Mouse (Mus musculus) CH12.LX (cell line): ENCODE measurements at regions not wholly inside any gene's neighbourhood (a gene's known extent, or its start where the extent isn't known, plus 50 kb on each side); places are given as distances from the start of the nearest gene placed in this dataset.

Experiments
- DNase-seq: peaks from one replicate; pipeline ENCODE4 v3.0.0-alpha.2; 2013; ENCODE audit errors: extremely low read depth
- H3K27ac ChIP-seq: 2 replicates; pipeline ENCODE4 v1.5.1; 2012; ENCODE audit warnings: low read depth, mild to moderate bottlenecking, control low read depth, moderate library complexity; ENCODE audit not compliant: insufficient read depth
- H3K27me3 ChIP-seq: replicated peaks from 2 replicates; pipeline ENCODE3; 2012; ENCODE audit warnings: inconsistent platforms
- H3K36me3 ChIP-seq, 2 experiments: replicated peaks in 1 of 2; 2 replicates each; pipeline versions ENCODE3 to v1.6.1; 2012; ENCODE audit warnings: inconsistent platforms in 1 of 2, low read length in 1 of 2, mild to moderate bottlenecking in 1 of 2, mixed read lengths in 1 of 2, moderate library complexity in 1 of 2; ENCODE audit not compliant: control insufficient read depth in 1 of 2, insufficient read depth in 1 of 2
- H3K4me1 ChIP-seq, 2 experiments: 2 replicates each; pipeline ENCODE4 v1.6.1; 2012; ENCODE audit warnings: inconsistent platforms in 1 of 2, moderate library complexity in 1 of 2; ENCODE audit not compliant: insufficient read depth in 2 of 2, control insufficient read depth in 1 of 2
- H3K4me2 ChIP-seq: 2 replicates; pipeline ENCODE4 v1.6.1; 2012; ENCODE audit warnings: low read depth, mild to moderate bottlenecking, control low read depth; ENCODE audit not compliant: poor library complexity, insufficient read depth, severe bottlenecking
- H3K4me3 ChIP-seq, 3 experiments: fragments of 150-350 bp in 1 of 3; sonication (generic) in 1 of 3; replicated peaks in 1 of 3; 2 replicates each; pipeline versions ENCODE3 to v1.5.1; 2011 to 2012; ENCODE audit warnings: low read depth in 2 of 3, low read length in 2 of 3, mild to moderate bottlenecking in 2 of 3, moderate library complexity in 2 of 3, control low read depth in 1 of 3, improper control_type of control experiment in 1 of 3, inconsistent platforms in 1 of 3, mixed read lengths in 1 of 3; ENCODE audit not compliant: poor library complexity in 1 of 3
- H3K79me2 ChIP-seq: replicated peaks from 2 replicates; pipeline ENCODE4 v1.6.1; 2012; ENCODE audit warnings: mild to moderate bottlenecking, moderate library complexity; ENCODE audit not compliant: control insufficient read depth, poor library complexity, insufficient read depth, severe bottlenecking; ENCODE audit errors: extremely low read depth
- H3K9ac ChIP-seq: 2 replicates; pipeline ENCODE4 v1.6.1; 2012; ENCODE audit warnings: low read depth, mild to moderate bottlenecking, control low read depth, moderate library complexity; ENCODE audit not compliant: insufficient read depth
- H3K9me3 ChIP-seq: replicated peaks from 2 replicates; pipeline ENCODE3; 2012; ENCODE audit warnings: low read length, inconsistent platforms, mixed read lengths
- BHLHE40 ChIP-seq: IDR thresholded peaks from 2 replicates; pipeline ENCODE4 v1.6.1; 2011; ENCODE audit warnings: mild to moderate bottlenecking, low read depth, low read length, improper control_type of control experiment
- CHD1 ChIP-seq: IDR thresholded peaks from 2 replicates; pipeline ENCODE4 v1.6.1; 2012; ENCODE audit warnings: low read depth, low read length, improper control_type of control experiment, inconsistent platforms
- CHD2 ChIP-seq: IDR thresholded peaks from 2 replicates; pipeline ENCODE4 v1.6.1; 2011; ENCODE audit warnings: low read length, improper control_type of control experiment
- E2F4 ChIP-seq: IDR thresholded peaks from 2 replicates; pipeline ENCODE4 v1.6.1; 2011; ENCODE audit warnings: low read depth, low read length, improper control_type of control experiment; ENCODE audit not compliant: insufficient replicate concordance
- ELF1 ChIP-seq: IDR thresholded peaks from 2 replicates; pipeline ENCODE4 v1.6.1; 2014; ENCODE audit warnings: low read depth, mild to moderate bottlenecking, inconsistent platforms, low read length, improper control_type of control experiment
- EP300 ChIP-seq: IDR thresholded peaks from 2 replicates; pipeline ENCODE4 v1.6.1; 2011; ENCODE audit warnings: low read length, improper control_type of control experiment
- HCFC1 ChIP-seq: IDR thresholded peaks from 2 replicates; pipeline ENCODE4 v1.6.1; 2012; ENCODE audit warnings: low read depth, mild to moderate bottlenecking, inconsistent platforms, low read length, improper control_type of control experiment
- JUN ChIP-seq: IDR thresholded peaks from 2 replicates; pipeline ENCODE4 v1.6.1; 2011; ENCODE audit warnings: low read depth, mild to moderate bottlenecking, low read length, improper control_type of control experiment, moderate library complexity; ENCODE audit not compliant: insufficient read depth
- KAT2A ChIP-seq: IDR thresholded peaks from 2 replicates; pipeline ENCODE4 v1.6.1; 2012; ENCODE audit warnings: low read length, improper control_type of control experiment, inconsistent platforms; ENCODE audit not compliant: insufficient replicate concordance
- MAFK ChIP-seq: IDR thresholded peaks from 2 replicates; pipeline ENCODE4 v1.6.1; 2011; ENCODE audit warnings: low read length, improper control_type of control experiment; ENCODE audit not compliant: insufficient replicate concordance
- MAZ ChIP-seq: IDR thresholded peaks from 2 replicates; pipeline ENCODE4 v1.6.1; 2012; ENCODE audit warnings: low read depth, mild to moderate bottlenecking, inconsistent platforms, low read length, improper control_type of control experiment, moderate library complexity
- MEF2A ChIP-seq: IDR thresholded peaks from 2 replicates; pipeline ENCODE4 v1.6.1; 2014; ENCODE audit warnings: low read depth, mild to moderate bottlenecking, inconsistent platforms, low read length, improper control_type of control experiment, borderline replicate concordance
- NRF1 ChIP-seq: IDR thresholded peaks from 2 replicates; pipeline ENCODE4 v1.6.1; 2014; ENCODE audit warnings: low read depth, mild to moderate bottlenecking, inconsistent platforms, low read length, improper control_type of control experiment, moderate library complexity
- PAX5 ChIP-seq: IDR thresholded peaks from 2 replicates; pipeline ENCODE4 v1.6.1; 2012; ENCODE audit warnings: low read length, inconsistent platforms, mixed read lengths
- POLR2A ChIP-seq: IDR thresholded peaks from 2 replicates; pipeline ENCODE4 v1.6.1; 2011; ENCODE audit warnings: low read depth, mild to moderate bottlenecking, improper control_type of control experiment, low read length
- POLR2AphosphoS2 ChIP-seq: IDR thresholded peaks from 2 replicates; pipeline ENCODE4 v1.6.1; 2011; ENCODE audit warnings: low read depth, low read length, improper control_type of control experiment
- RAD21 ChIP-seq: IDR thresholded peaks from 2 replicates; pipeline ENCODE4 v1.6.1; 2011; ENCODE audit warnings: low read depth, mild to moderate bottlenecking, low read length, improper control_type of control experiment, moderate library complexity
- RCOR1 ChIP-seq: conservative IDR thresholded peaks from 2 replicates; pipeline ENCODE4 v1.6.1; 2012; ENCODE audit warnings: low read depth, mild to moderate bottlenecking, inconsistent platforms, low read length, improper control_type of control experiment
- SMC3 ChIP-seq: IDR thresholded peaks from 2 replicates; pipeline ENCODE4 v1.6.1; 2011; ENCODE audit warnings: low read depth, low read length, improper control_type of control experiment
- TCF12 ChIP-seq: IDR thresholded peaks from 2 replicates; pipeline ENCODE4 v1.6.1; 2014; ENCODE audit warnings: low read depth, mild to moderate bottlenecking, inconsistent platforms, low read length, improper control_type of control experiment
- UBTF ChIP-seq: IDR thresholded peaks from 2 replicates; pipeline ENCODE4 v1.6.1; 2012; ENCODE audit warnings: low read depth, mild to moderate bottlenecking, inconsistent platforms, low read length, improper control_type of control experiment, moderate library complexity
- USF1 ChIP-seq: IDR thresholded peaks from 2 replicates; pipeline ENCODE4 v1.6.1; 2014; ENCODE audit warnings: low read depth, mild to moderate bottlenecking, inconsistent platforms, low read length, improper control_type of control experiment
- USF2 ChIP-seq: conservative IDR thresholded peaks from 2 replicates; pipeline ENCODE4 v1.6.1; 2011; ENCODE audit warnings: low read depth, low read length, improper control_type of control experiment
- ZC3H11A ChIP-seq: IDR thresholded peaks from 2 replicates; pipeline ENCODE4 v1.6.1; 2012; ENCODE audit warnings: low read depth, mild to moderate bottlenecking, inconsistent platforms, low read length, improper control_type of control experiment
- ZNF384 ChIP-seq: IDR thresholded peaks from 2 replicates; pipeline ENCODE4 v1.6.1; 2012; ENCODE audit warnings: low read depth, low read length, improper control_type of control experiment, inconsistent platforms
- dilution Hi-C: fragments of 300-500 bp; cut with MboI; formaldehyde crosslinking; loops from 2 replicates; pipeline ENCODE4 v1.14.3; 2020; ENCODE audit warnings: low sequenced_read_pairs; ENCODE audit not compliant: extremely low pct_unique_long_range_greater_than_20kb, extremely low pct_ligation_motif_present
- in situ Hi-C: fragments of 300-500 bp; cut with MboI; formaldehyde crosslinking; loops from 3 replicates; pipeline ENCODE4 v1.14.3; 2019; ENCODE audit warnings: low sequenced_read_pairs, low pct_ligation_motif_present, low pct_unique_long_range_greater_than_20kb, mixed read lengths

GRCm38 (mm10) chr12:29076606-29077005 is 325.0 kb downstream of the Eipr1 start:
- no peak overlapping the region for H3K4me3 ChIP-seq
- H3K36me3 ChIP-seq, result no peaks in the 10 kb centered on the region
- no peaks in the 10 kb centered on the region for H3K79me2 ChIP-seq
- no peak for DNase-seq
- in situ Hi-C loops, result no loop called here
- TF ChIP-seq RAD21, result no peak
- no peak for TF ChIP-seq TCF12
- TF ChIP-seq HCFC1, result no peak
- TF ChIP-seq PAX5, result no peak
- no peak for TF ChIP-seq USF1
- no peak for TF ChIP-seq MAFK
- no peak for TF ChIP-seq ZNF384
- no peak for TF ChIP-seq ELF1
- TF ChIP-seq BHLHE40, result no peak
- TF ChIP-seq ZC3H11A, result no peak
- no peak for TF ChIP-seq RCOR1
- TF ChIP-seq CHD1, result no peak
- TF ChIP-seq MEF2A, result no peak
- TF ChIP-seq CHD2, result no peak
- no peak for TF ChIP-seq E2F4
- no peak for TF ChIP-seq MAZ
- TF ChIP-seq KAT2A, result no peak
- no peak for TF ChIP-seq JUN
- TF ChIP-seq SMC3, result no peak
- no peak for TF ChIP-seq EP300
- TF ChIP-seq, all 38 proteins: peak for 0
- H3K27ac ChIP-seq, result no peak overlapping the region
- no peak overlapping the region for H3K4me2 ChIP-seq
- no peak overlapping the region for H3K9ac ChIP-seq
- no peaks in the 10 kb centered on the region for H3K27me3 ChIP-seq
- no peaks in the 10 kb centered on the region for H3K4me1 ChIP-seq
- dilution Hi-C loops, result no loop called here
- H3K9me3 ChIP-seq, result no peaks in the 10 kb centered on the region

DNA sequence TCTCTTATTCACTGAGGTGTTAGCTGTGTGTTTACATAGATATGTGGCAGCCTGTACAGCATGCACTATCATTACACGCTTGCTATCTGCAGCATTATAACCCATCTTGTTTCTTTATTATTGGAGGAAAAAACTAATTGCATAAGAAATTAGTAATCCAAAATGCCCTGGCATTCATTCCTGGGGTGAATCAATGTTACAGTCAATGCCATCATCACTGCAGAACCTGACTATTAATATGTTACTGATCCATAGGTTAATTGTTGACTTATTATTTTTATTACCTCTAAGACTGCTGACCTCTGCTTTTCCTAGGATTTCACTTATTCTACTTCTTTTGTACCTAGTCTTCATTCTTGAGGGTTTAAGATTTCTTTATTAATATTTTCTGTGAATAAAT is 327.4 kb downstream of the Eipr1 start:
- H3K4me3 ChIP-seq, result no peak overlapping the region
- no peaks in the 10 kb centered on the region for H3K9me3 ChIP-seq
- no peak overlapping the region for H3K27ac ChIP-seq
- no peak overlapping the region for H3K4me2 ChIP-seq
- H3K79me2 ChIP-seq, result no peaks in the 10 kb centered on the region
- DNase-seq, result no peak
- in situ Hi-C loops, result no loop called here
- dilution Hi-C loops, result no loop called here
- no peaks in the 10 kb centered on the region for H3K27me3 ChIP-seq
- H3K9ac ChIP-seq, result no peak overlapping the region
- no peaks in the 10 kb centered on the region for H3K4me1 ChIP-seq
- TF ChIP-seq POLR2AphosphoS2 (no peak), HCFC1 (no peak), USF2 (no peak), NRF1 (no peak), MAFK (no peak), POLR2A (no peak), E2F4 (no peak), KAT2A (no peak), ELF1 (no peak), RCOR1 (no peak), UBTF (no peak)
- H3K36me3 ChIP-seq, result no peaks in the 10 kb centered on the region
